Mouse (Mus musculus): ENCODE data around the gene Krtap29-1.

The Krtap29-1 gene

GRCm38 (mm10) chr11:99978953-99979352 is at the start of gene Krtap29-1:
TSS of gene Krtap29-1 (minus strand) at chr11:99979053.
- in situ Hi-C loops (cut with MboI, MseI) = no loop called here

- in situ Hi-C loops (cut with MboI, MseI) = no loop called here
These were observed 42.6 kb upstream of the Krtap29-1 start for GRCm38 (mm10) chr11:100021438-100021837.

GRCm38 (mm10) chr11:100019466-100019865 is 40.6 kb upstream of the Krtap29-1 start:
- in situ Hi-C loops (cut with MboI, MseI) = loop anchor here in 1 of 2 experiments (10.0 kb wide), 1 partner anchor 555 kb away; no protein-coding TSS in a partner anchor

GRCm38 (mm10) chr11:100016112-100016511 is 37.3 kb upstream of the Krtap29-1 start, which contains the start of gene Krt33a:
TSS of gene Krt33a (minus strand) at chr11:100016212.
- in situ Hi-C loops (cut with MboI, MseI) = loop anchor here in 1 of 2 experiments (10.0 kb wide), 1 partner anchor 551 kb away; no protein-coding TSS in a partner anchor

GRCm38 (mm10) chr11:100013691-100014171 is 34.9 kb upstream of the Krtap29-1 start:
- in situ Hi-C loops (cut with MboI, MseI) = loop anchor here in 1 of 2 experiments (10.0 kb wide), 1 partner anchor 549 kb away; no protein-coding TSS in a partner anchor

- in situ Hi-C loops (cut with MboI, MseI) = loop anchor here in 1 of 2 experiments (10.0 kb wide), 1 partner anchor 546 kb away; no protein-coding TSS in a partner anchor
These were observed 31.8 kb upstream of the Krtap29-1 start for GRCm38 (mm10) chr11:100010682-100011081.

- in situ Hi-C loops (cut with MboI, MseI) = loop anchor here in 1 of 2 experiments (5.0 kb wide), 1 partner anchor 546 kb away; no protein-coding TSS in a partner anchor
These were observed 29.5 kb upstream of the Krtap29-1 start for GRCm38 (mm10) chr11:100008336-100008735.

- in situ Hi-C loops (cut with MboI, MseI) = loop anchor here in 1 of 2 experiments (5.0 kb wide), 1 partner anchor 544 kb away; no protein-coding TSS in a partner anchor
These were observed 27.8 kb upstream of the Krtap29-1 start for GRCm38 (mm10) chr11:100006624-100007023.

- in situ Hi-C loops (cut with MboI, MseI) = loop anchor here in 1 of 2 experiments (5.0 kb wide), 1 partner anchor 544 kb away; no protein-coding TSS in a partner anchor
These were observed 27.1 kb upstream of the Krtap29-1 start for GRCm38 (mm10) chr11:100005905-100006304.

- in situ Hi-C loops (cut with MboI, MseI) = loop anchor here in 1 of 2 experiments (5.0 kb wide), 1 partner anchor 543 kb away; no protein-coding TSS in a partner anchor
These were observed 26.0 kb upstream of the Krtap29-1 start for GRCm38 (mm10) chr11:100004846-100005245.

- in situ Hi-C loops (cut with MboI, MseI) = no loop called here
These were observed 20.2 kb upstream of the Krtap29-1 start for GRCm38 (mm10) chr11:99999091-99999490.

- in situ Hi-C loops (cut with MboI, MseI) = no loop called here
These were observed 15.5 kb upstream of the Krtap29-1 start for GRCm38 (mm10) chr11:99994384-99994661.

GRCm38 (mm10) chr11:99993620-99994383 is 14.9 kb upstream of the Krtap29-1 start, which contains the start of gene Krtap17-1:
TSS of gene Krtap17-1 (minus strand) at chr11:99993994.
- in situ Hi-C loops (cut with MboI, MseI) = no loop called here

GRCm38 (mm10) chr11:99990571-99990970 is 11.7 kb upstream of the Krtap29-1 start:
- in situ Hi-C loops (cut with MboI, MseI) = no loop called here

- in situ Hi-C loops (cut with MboI, MseI) = no loop called here
These were observed 11.1 kb upstream of the Krtap29-1 start for GRCm38 (mm10) chr11:99989881-99990405.

GRCm38 (mm10) chr11:99988530-99988929 is 9.7 kb upstream of the Krtap29-1 start:
- in situ Hi-C loops (cut with MboI, MseI) = no loop called here

GRCm38 (mm10) chr11:99986180-99986647 is 7.4 kb upstream of the Krtap29-1 start, which contains the start of gene Krtap16-1:
TSS of gene Krtap16-1 (minus strand) at chr11:99986597.
- in situ Hi-C loops (cut with MboI, MseI) = no loop called here

GRCm38 (mm10) chr11:99985291-99986092 is 6.6 kb upstream of the Krtap29-1 start:
- in situ Hi-C loops (cut with MboI, MseI) = no loop called here

- in situ Hi-C loops (cut with MboI, MseI) = no loop called here
These were observed 4.6 kb upstream of the Krtap29-1 start for GRCm38 (mm10) chr11:99983442-99983841.

- in situ Hi-C loops (cut with MboI, MseI) = no loop called here
These were observed 3.9 kb upstream of the Krtap29-1 start for GRCm38 (mm10) chr11:99982731-99983130.

- in situ Hi-C loops (cut with MboI, MseI) = no loop called here
These were observed 12.9 kb downstream of the Krtap29-1 start for GRCm38 (mm10) chr11:99965961-99966360.
